Mouse (Mus musculus) urinary bladder, postnatal 10 days (tissue): ENCODE measurements around the gene Gpr1.
"Not testable (repeated sequence)": the region's sequence is repeated elsewhere in the genome, so short reads cannot be mapped to it uniquely, and the experiment has no call there.

Experiments used
- DNase-seq: peaks from one replicate; pipeline ENCODE4 v3.0.0; 2022; ENCODE audit warnings: low spot score

Gpr1 gene

DNA sequence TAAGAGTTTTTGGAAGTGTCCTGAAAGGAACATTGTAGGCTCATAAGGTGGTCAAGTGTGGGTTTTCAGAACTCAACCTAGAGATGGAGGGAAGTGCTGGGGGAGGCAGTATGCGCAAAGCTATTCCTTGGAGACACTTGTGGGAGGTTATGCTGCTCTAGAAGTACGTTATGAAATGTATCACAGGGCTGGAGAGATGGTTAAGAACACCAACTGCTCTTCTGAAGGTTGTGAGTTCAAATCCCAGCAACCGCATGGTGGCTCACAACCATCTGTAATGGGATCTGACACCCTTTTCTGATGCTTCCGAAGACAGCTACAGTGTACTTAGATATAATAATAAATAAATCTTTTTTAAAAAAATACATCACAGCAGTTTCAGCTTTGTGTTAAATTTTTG lies 34.2 kb downstream of the Gpr1 start:
- DNase-seq, result no peak

DNA sequence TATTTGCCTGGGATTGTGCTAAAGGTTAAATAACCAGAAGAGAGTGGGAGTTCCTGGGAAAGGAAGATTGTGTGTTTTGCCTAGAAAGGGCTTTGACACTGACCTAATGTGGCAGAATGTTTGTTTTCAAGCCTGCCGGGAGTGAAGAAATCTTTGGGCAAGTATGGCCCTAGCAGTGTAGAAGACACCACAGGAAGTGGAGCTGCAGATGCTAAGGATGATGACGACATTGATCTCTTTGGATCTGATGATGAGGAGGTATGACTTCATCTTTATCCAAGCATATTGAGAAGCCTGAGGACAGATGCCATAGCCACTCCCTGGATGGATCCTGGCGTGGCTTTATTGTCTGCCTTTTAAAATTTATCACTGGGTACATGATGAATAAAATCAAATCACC lies 36.0 kb downstream of the Gpr1 start:
- no peak for DNase-seq

DNA sequence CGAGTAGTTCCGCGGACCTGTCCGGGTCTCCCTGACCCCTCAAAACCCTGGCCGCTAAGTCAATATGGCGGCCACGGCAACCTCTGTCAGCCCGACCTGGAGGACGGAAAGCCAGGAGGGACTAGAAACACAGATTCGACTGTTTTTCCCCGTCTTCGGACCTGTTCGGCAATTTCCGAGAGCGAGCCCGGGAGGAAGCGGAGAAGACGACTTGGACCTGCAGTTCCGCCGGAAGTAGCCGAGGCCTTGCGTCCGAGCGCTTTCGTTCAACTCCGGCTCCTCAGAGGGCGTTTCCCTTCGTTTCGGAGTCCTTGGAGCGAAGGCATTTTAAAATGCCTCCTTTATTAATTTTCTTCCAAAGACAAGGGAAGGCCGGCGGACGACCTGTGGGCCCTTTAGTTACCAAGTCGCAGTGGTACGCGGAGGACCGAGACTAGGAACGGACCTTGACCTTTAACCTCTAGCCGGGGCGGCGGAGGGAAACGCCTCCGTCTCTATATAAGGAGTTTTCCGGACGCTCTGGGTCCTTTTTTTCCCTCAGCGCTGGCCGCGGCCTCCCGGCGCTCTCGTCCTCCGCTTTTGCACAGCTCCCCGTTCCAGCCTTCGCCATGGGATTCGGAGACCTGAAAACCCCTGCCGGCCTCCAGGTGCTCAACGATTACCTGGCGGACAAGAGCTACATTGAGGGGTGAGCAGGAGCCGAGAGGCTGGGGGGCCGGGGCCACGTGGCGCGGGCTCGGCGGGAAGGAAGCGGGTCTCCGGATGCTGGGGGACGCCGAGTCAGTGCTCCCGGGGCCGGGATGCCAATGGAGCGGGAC lies 37.5 kb downstream of the Gpr1 start, which contains the start of the genes Eef1b2 and Ndufs1:
Gene Eef1b2 (plus strand): TSS at position 222 of the 818 bp plus-strand sequence.
Gene Ndufs1 (minus strand): TSS at position 230 of the 818 bp plus-strand sequence.
- peak; percentile 93 for DNase-seq

DNA sequence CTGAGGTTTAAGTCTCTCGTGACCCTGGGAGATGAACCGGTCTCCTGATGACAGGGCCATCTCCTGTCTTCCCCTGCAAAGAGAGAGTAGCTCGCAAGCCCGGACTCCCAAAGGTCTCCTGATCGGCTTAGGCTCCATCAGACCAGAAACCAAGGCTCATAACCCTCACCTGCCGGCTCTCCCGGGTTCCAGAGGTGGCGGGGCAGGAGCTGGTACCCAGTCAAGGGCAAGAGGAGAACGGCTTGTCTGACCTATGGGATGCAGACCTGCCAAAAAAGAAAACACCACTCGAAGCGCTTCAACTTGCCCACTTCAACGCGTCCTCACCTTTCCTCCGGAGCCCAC lies 38.1 kb downstream of the Gpr1 start:
- DNase-seq, result no peak

DNA sequence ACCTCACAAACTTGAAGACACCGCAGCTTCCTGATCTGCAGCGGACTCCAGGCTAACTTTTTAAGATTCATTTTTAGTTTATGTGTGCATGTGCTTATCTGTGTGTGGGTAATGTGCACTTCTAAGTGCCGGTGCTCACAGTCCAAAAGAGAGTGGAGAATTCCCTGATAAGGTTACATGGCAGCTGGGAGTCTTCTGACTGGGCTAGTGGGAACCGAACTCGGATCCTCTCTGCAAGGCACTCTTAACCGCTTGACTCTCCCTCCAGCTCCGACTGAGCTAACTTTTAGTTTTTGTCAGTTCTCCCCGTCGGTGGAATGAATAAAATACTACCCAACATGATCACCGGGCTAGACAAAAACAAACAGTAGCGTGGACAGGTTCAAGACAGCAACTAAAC lies 38.5 kb downstream of the Gpr1 start:
- no peak for DNase-seq

DNA sequence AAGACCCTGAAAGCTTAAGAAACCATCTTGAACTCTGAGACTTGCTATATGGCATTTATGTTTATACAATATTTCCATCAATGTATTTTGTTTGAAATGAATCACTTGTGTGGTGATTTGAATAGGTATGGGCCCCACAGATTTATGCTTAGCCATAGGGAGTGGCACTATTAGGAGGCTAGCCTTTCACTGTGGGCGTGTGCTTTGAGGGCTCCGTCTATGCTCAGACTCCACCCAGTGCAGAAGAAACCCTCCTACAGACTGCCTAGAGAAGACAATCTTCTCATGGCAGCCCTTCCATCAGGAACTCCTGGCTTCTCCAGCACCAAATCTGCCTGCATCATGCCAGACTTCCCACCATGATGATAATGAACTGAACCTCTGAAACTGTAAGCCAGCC lies 45.7 kb downstream of the Gpr1 start:
- DNase-seq, result no peak

DNA sequence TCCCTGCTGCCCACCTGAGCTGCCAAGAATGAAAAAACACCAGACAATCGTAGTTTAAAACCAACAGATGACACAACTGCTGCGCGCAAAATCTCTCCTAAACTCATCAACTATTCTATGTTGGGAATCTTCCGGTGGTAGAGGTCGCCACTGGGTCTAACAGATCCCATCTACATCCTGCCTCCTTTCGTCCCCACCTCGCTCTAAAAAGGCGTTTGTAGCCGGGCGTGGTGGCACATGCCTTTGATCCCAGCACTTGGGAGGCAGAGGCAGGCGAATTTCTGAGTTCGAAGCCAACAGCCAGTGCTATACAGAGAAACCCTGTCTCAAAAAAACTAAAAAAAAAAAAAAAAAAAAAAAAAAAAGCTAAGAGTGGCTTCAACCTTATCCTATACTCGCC lies 74.1 kb downstream of the Gpr1 start:
- DNase-seq, result no peak

DNA sequence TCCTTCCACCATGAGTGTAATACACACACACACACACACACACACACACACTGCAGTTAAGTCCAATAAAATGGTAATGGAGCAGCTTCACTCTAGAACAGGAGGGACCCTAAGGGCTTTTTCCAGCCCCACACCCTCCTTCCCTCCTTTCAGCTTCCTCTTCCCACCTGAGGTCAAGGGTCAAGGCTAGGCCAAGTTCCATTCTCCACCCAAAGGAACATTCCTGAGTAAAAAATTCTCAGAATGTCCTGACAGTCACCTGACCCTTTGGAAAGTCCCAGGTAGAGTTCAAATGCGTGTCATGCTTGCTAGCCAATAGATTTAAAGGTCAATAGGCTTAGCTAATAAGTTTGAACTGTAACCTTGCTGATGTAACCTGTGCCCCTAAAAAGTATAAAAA lies 75.8 kb downstream of the Gpr1 start:
- DNase-seq, result not testable (repeated sequence)

DNA sequence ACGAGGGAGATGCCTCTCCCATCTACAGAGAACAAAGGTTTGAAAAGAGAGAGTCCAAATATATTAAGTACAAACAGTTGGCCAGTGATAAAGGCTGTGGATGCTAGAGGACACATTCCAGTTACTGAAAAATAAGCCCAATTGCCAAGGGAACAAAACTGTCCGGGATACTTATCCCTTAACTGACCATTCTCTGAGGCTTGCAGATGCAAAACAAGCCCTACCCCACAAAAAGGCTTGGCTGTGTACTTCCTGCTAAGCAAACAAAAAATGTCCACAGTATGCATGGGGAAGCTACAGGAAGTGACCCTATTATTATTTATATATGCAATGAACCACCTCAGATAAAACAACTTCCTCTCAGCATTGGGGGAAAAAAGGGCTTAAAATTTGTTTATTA lies 76.4 kb downstream of the Gpr1 start:
- DNase-seq, result no peak

DNA sequence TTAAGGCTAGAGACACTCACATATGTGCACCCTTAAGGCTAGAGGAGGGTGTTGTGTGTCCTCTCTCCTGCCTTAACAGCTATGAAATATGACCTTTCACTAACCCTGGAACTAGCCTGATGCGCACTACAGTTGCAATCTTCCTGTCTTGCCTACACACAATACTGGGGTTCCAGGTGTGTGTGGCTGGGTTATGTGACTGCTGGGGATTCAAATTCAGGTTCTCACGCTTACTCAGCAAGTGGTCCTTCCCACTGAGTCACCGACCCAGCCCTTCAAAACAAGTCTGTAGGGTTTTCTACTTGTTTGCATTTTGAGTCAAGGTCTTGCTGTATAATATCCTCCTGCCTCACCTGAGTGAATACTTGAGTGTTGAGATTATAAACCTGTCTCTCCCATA lies 79.8 kb downstream of the Gpr1 start:
- no peak for DNase-seq
